Mouse (Mus musculus) G1E (cell line): Measurements from ENCODE around the gene Stim1.

Source experiments
- CTCF ChIP-seq: IDR thresholded peaks from 2 replicates; pipeline ENCODE4 v1.5.1; 2012; ENCODE audit warnings: low read depth, low read length, inconsistent platforms, mixed read lengths
- GATA1 ChIP-seq: IDR thresholded peaks from 2 replicates; pipeline ENCODE4 v1.6.1; 2012; ENCODE audit warnings: borderline replicate concordance, low read length, inconsistent platforms, mixed read lengths
- GATA2 ChIP-seq: IDR thresholded peaks from 2 replicates; pipeline ENCODE4 v1.6.1; 2012; ENCODE audit warnings: low read depth, low read length, inconsistent platforms, borderline replicate concordance
- POLR2AphosphoS5 ChIP-seq: IDR thresholded peaks from 2 replicates; pipeline ENCODE4 v1.6.1; 2012; ENCODE audit warnings: low read depth, low read length, inconsistent platforms; ENCODE audit not compliant: insufficient replicate concordance
- TAL1 ChIP-seq: conservative IDR thresholded peaks from 2 replicates; pipeline ENCODE4 v1.6.1; 2012; ENCODE audit warnings: low read depth, low read length, inconsistent platforms, mixed read lengths

DNA sequence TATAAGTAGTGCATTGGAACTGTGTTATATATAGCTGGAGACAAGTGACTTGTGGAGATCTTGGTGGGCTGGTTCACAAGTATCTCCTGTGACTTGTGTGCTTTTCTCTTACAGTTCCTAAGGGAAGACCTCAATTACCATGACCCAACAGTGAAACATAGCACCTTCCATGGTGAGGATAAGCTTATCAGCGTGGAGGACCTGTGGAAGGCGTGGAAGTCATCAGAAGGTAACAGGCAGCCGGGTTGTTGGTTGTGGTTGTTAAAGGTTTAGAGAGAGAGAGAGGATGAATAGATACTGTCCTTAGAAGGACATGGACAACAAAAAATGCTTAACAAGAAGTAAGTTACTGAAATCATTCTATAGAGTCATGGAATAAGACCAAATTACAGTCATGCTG, 118.4 kb downstream of the Stim1 start:
- TF ChIP-seq CTCF (no peak), POLR2AphosphoS5 (no peak), GATA1 (no peak), TAL1 (no peak), GATA2 (no peak)
